Mouse (Mus musculus) right cerebral cortex, adult 18-20 months (tissue): ENCODE data around the gene Rxrb.
A peak's percentile ranks its signal among the peaks of the same experiment; 100 is the strongest.

Experiments used
- DNase-seq: peaks from one replicate; pipeline ENCODE4 v3.0.0; 2022; ENCODE audit warnings: mixed read lengths

Rxrb gene

DNA sequence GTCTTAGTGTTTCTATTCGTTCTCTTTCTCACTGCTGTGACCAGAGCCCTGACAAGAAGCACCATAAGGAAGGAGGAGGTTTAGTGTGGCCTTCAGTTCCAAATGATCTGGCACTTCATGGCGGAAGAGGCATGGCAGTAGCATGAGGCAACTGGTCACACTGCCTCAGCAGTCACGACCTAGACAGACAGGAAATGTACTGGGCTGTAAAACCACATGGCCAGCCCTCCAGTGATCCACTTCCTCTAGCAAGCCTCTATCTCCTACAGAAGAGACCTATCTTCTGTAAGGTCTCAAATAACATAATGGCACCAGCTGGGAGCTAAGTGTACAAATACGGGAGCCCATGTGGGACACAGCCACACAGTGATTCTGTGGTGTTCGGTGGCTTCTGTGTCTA lies 40.5 kb downstream of the Rxrb start:
- DNase-seq: no peak

DNA sequence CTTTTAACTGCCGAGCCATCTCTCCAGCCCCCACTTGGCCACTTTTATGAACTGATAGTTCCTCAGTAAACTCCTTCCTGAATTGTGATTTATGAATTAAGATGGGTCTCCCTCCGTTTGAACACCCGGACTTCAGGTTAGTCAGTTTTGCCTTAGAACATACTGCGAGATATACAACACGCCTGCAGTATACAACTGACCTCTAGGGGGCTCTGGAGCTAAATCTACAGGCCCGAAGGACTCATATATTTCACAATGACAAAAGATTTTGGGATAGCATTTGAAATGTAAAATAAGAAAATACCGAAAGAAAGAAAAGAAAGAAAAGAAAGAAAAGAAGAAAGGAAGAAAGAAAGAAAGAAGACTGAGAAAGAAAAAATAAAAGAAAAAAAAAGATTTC lies 43.7 kb downstream of the Rxrb start:
- DNase-seq: peak; percentile 46

DNA sequence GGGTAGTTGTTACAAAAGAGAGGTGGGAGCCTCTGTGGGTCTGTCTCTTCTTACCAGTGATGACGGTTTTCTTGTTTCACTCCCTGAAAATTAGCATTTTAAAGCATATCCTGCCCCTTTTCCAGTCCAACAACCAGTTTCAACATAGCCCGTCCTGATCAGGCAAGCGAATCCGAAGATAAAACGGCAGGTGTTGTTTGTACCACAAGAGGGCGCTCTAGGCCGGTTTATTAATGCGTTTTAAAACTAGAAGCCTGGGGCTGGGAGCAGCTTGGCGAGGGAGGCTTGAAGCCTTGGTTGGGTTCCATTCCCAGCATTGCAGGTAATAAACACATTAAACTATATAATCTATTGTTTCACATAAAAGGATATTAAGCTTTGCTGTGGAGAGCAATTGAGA lies 45.9 kb downstream of the Rxrb start:
- peak; percentile 57 for DNase-seq

DNA sequence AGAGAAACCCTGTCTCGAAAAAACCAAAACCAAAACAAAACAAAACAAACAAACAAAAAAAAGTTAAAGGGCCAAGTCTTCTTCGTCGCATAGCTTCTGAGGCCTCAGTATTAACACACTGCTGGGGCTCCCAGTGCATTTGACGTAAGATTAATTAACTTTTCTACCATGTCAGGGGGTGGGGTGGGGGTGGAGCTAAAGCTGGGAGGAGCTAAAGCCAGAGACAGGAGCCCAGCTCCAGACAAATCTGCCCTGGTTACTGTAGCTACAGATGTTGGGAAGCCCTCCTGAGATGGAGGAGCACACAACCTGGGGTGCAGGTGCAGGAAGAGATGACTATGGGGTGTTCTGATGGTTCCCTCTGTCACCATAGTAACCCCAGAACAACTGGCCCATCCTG lies 46.5 kb downstream of the Rxrb start:
- no peak for DNase-seq

DNA sequence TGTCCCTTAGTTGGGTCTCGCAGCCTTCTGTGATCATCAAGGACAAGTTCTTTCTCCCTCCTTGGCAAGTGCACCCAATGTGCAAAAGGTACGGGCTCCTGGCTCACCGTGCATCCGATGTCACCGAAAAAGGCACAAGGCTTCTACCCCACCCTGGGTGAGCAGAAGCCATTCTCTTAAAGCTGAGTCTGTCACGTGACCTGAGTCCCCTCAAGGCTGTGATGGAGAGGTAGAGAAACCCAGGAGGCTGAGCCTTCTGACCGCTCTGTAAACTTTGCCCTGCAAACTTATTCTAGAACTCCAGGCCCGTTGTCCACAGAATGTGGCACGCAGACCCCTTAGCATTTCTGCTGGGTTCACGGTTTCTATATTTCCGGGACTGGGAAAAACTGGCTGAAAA lies 47.4 kb downstream of the Rxrb start:
- no peak for DNase-seq

- peak; percentile 57 for DNase-seq
Measured at GRCm38 (mm10) chr17:34079621-34080020, 48.0 kb downstream of the Rxrb start.

DNA sequence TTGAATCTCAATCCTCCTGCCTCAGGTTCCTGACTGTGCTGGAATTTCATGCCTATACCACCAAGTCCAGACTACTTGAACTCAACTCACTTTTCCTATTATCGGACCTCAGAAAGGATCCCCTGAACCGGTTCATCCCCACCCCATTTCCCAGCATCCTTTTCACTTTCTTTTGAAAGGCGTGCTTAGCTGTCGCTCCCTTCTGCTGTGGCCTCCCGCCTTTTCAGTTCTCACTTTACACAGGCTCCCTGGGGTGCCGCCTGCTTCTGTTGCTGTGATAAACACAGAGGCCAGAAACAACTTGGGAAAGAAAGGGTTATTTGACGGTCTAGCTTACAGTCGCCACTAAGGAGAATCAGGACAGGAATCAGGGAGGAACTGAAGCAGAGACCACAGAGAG lies 51.5 kb downstream of the Rxrb start:
- DNase-seq: no peak

- no peak for DNase-seq
Measured at GRCm38 (mm10) chr17:34087386-34087785, 55.8 kb downstream of the Rxrb start.
